Mouse (Mus musculus): Measurements from ENCODE around the gene Bcl9l. TPM values are rescaled to one million over a fixed set of nuclear protein-coding genes. Genes with fewer than 3 reads are reported as not detected.

Bcl9l gene
- polyA plus RNA-seq, 2 experiments = 20.5 to 41.2 TPM

GRCm38 (mm10) chr9:44510872-44511601 is 28.4 kb downstream of the Bcl9l start:
- H3K4me1 ChIP-seq (ENCODE audit: control insufficient read depth, insufficient read depth, low read length) = peaks cover 41% of the 10 kb centered on the region
- peak overlapping the region; percentile 61 for H3K27ac ChIP-seq (replicated peaks; ENCODE audit: low read depth, low read length)
- no peaks in the 10 kb centered on the region for H3K9me3 ChIP-seq (ENCODE audit: control insufficient read depth, low read length)
- peaks cover 35% of the 10 kb centered on the region for H3K36me3 ChIP-seq (ENCODE audit: control insufficient read depth, insufficient read depth, low read length)
- H3K4me3 ChIP-seq (replicated peaks; ENCODE audit: low read length) = no peak overlapping the region
- WGBS = 68% methylated on average over 5 of the region's 5 CpGs
- no peaks in the 10 kb centered on the region for H3K27me3 ChIP-seq (ENCODE audit: control insufficient read depth, insufficient read depth, low read length)
- H3K9ac ChIP-seq (ENCODE audit: low read depth, low read length, severe bottlenecking) = no peak overlapping the region; the same call in 1 of the 2 replicates
- no peak overlapping the region for H3K4me2 ChIP-seq (replicated peaks; ENCODE audit: low read depth, low read length, severe bottlenecking)
- TF ChIP-seq POLR2A (IDR thresholded peaks at IDR 0.05; ENCODE audit: borderline replicate concordance, extremely low read depth, insufficient read depth, insufficient read length) = no peak
- DNase-seq (ENCODE audit: low spot score) (no peak), ATAC-seq (ENCODE audit: low FRiP score, low read depth) (no peak; the same call in 1 of the 2 replicates)

DNA sequence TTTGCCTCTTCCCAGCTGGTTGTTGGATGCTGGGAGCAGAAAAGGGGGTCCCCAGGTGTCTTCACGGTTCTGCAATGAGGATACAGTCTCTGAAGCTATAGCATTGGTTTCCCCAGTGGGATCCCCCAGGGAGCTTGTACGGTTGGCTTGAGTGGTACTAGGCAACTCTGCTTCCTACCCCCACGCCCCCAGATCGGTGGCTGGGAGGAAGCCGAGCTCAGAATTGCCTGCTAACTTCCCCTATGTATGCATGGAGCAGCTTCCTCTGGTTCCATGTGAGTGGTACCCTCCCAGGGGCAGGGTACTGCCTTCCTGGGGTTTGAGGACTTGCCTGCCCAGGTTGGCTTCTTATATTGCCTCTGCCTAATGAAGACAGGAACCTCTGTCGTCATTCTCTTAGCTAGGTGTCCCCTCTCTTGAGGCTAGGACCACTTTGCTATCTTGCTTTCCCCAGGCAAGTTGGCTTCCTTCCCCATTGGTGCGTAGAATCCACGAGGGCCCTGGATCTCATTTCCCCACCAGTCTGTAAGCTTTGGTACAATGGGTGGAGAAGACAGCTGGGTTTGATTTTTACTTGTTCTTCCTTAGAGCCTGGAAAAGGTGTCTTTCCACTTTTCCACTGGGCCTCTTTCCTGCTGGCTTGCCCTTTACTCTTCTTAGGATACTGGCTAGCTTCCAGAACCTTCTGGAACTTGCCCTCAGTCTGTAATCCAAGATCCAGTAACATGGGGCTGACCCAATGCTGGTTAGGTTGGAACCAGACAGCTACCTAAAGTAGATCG is 29.5 kb downstream of the Bcl9l start:
- WGBS = 54% methylated on average over 9 of the region's 9 CpGs
- H3K36me3 ChIP-seq (ENCODE audit: control insufficient read depth, insufficient read depth, low read length) = peaks cover 24% of the 10 kb centered on the region
- no peak overlapping the region for H3K9ac ChIP-seq (ENCODE audit: low read depth, low read length, severe bottlenecking)
- H3K27me3 ChIP-seq (ENCODE audit: control insufficient read depth, insufficient read depth, low read length) = no peaks in the 10 kb centered on the region
- peak overlapping the region; percentile 61 for H3K27ac ChIP-seq (replicated peaks; ENCODE audit: low read depth, low read length)
- no peak overlapping the region for H3K4me3 ChIP-seq (replicated peaks; ENCODE audit: low read length)
- no peaks in the 10 kb centered on the region for H3K9me3 ChIP-seq (ENCODE audit: control insufficient read depth, low read length)
- DNase-seq (ENCODE audit: low spot score) (peak; percentile 61), ATAC-seq (ENCODE audit: low FRiP score, low read depth) (0 out of 2 replicates have a peak, but pooled peaks have one; percentile 2)
- TF ChIP-seq POLR2A (IDR thresholded peaks at IDR 0.05; ENCODE audit: borderline replicate concordance, extremely low read depth, insufficient read depth, insufficient read length) = no peak
- no peak overlapping the region for H3K4me2 ChIP-seq (replicated peaks; ENCODE audit: low read depth, low read length, severe bottlenecking)
- H3K4me1 ChIP-seq (ENCODE audit: control insufficient read depth, insufficient read depth, low read length) = peaks cover 41% of the 10 kb centered on the region

DNA sequence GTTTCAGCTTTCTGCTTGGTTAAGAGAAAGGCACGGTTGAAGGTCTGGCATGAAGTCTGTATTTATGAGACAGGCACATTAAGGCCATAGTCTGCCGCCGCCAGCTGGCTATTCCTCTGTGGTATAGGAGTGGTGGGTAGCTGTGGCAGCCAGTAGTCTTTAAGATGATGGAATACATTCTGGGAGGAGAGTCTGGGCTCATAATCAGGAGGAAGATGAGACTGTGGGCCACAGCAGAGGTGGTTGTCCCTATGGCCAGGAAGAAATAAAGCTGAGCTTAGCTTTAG is 30.0 kb downstream of the Bcl9l start:
- Histone ChIP-seq H3K4me1 (ENCODE audit: control insufficient read depth, insufficient read depth, low read length) (peaks cover 41% of the 10 kb centered on the region), H3K27me3 (ENCODE audit: control insufficient read depth, insufficient read depth, low read length) (no peaks in the 10 kb centered on the region), H3K4me3 (replicated peaks; ENCODE audit: low read length) (no peak overlapping the region), H3K27ac (replicated peaks; ENCODE audit: low read depth, low read length) (0 out of 2 replicates have a peak overlapping the region, but pooled peaks have one; percentile 61), H3K4me2 (replicated peaks; ENCODE audit: low read depth, low read length, severe bottlenecking) (no peak overlapping the region), H3K36me3 (ENCODE audit: control insufficient read depth, insufficient read depth, low read length) (peaks cover 19% of the 10 kb centered on the region), H3K9me3 (ENCODE audit: control insufficient read depth, low read length) (no peaks in the 10 kb centered on the region), H3K9ac (ENCODE audit: low read depth, low read length, severe bottlenecking) (no peak overlapping the region)
- TF ChIP-seq POLR2A (IDR thresholded peaks at IDR 0.05; ENCODE audit: borderline replicate concordance, extremely low read depth, insufficient read depth, insufficient read length) = no peak
- WGBS = 39% methylated on average over 3 of the region's 3 CpGs
- ATAC-seq (ENCODE audit: low FRiP score, low read depth) = no peak
- DNase-seq (ENCODE audit: low spot score) = no peak

- H3K4me1 ChIP-seq (ENCODE audit: control insufficient read depth, insufficient read depth, low read length) = peaks cover 41% of the 10 kb centered on the region
- H3K36me3 ChIP-seq (ENCODE audit: control insufficient read depth, insufficient read depth, low read length) = peaks cover 14% of the 10 kb centered on the region
- H3K9me3 ChIP-seq (ENCODE audit: control insufficient read depth, low read length) = no peaks in the 10 kb centered on the region
- H3K4me2 ChIP-seq (replicated peaks; ENCODE audit: low read depth, low read length, severe bottlenecking) = no peak overlapping the region
- no peak overlapping the region for H3K9ac ChIP-seq (ENCODE audit: low read depth, low read length, severe bottlenecking)
- no peak for ATAC-seq (ENCODE audit: low FRiP score, low read depth)
- H3K4me3 ChIP-seq (replicated peaks; ENCODE audit: low read length) = no peak overlapping the region
- H3K27me3 ChIP-seq (ENCODE audit: control insufficient read depth, insufficient read depth, low read length) = no peaks in the 10 kb centered on the region
- H3K27ac ChIP-seq (replicated peaks; ENCODE audit: low read depth, low read length) = 0 out of 2 replicates have a peak overlapping the region, but pooled peaks have one; percentile 61
- DNase-seq (ENCODE audit: low spot score) = no peak
- TF ChIP-seq POLR2A (IDR thresholded peaks at IDR 0.05; ENCODE audit: borderline replicate concordance, extremely low read depth, insufficient read depth, insufficient read length) = no peak
- 84% methylated on average over 11 of the region's 11 CpGs for WGBS
Measured at GRCm38 (mm10) chr9:44513121-44513520, 30.5 kb downstream of the Bcl9l start.

GRCm38 (mm10) chr9:44513610-44514009 is 31.0 kb downstream of the Bcl9l start:
- DNase-seq (ENCODE audit: low spot score) (no peak), ATAC-seq (ENCODE audit: low FRiP score, low read depth) (no peak)
- WGBS = 76% methylated on average over 19 of the region's 20 CpGs
- no peaks in the 10 kb centered on the region for H3K27me3 ChIP-seq (ENCODE audit: control insufficient read depth, insufficient read depth, low read length)
- no peak for TF ChIP-seq POLR2A (IDR thresholded peaks at IDR 0.05; ENCODE audit: borderline replicate concordance, extremely low read depth, insufficient read depth, insufficient read length)
- no peaks in the 10 kb centered on the region for H3K9me3 ChIP-seq (ENCODE audit: control insufficient read depth, low read length)
- peaks cover 9% of the 10 kb centered on the region for H3K36me3 ChIP-seq (ENCODE audit: control insufficient read depth, insufficient read depth, low read length)
- no peak overlapping the region for H3K4me2 ChIP-seq (replicated peaks; ENCODE audit: low read depth, low read length, severe bottlenecking)
- H3K27ac ChIP-seq (replicated peaks; ENCODE audit: low read depth, low read length) = no peak overlapping the region
- peaks cover 39% of the 10 kb centered on the region for H3K4me1 ChIP-seq (ENCODE audit: control insufficient read depth, insufficient read depth, low read length)
- no peak overlapping the region for H3K9ac ChIP-seq (ENCODE audit: low read depth, low read length, severe bottlenecking)
- no peak overlapping the region for H3K4me3 ChIP-seq (replicated peaks; ENCODE audit: low read length)
